Mouse (Mus musculus): Measurements from ENCODE around the gene Pde10a.

GRCm38 (mm10) chr17:8791561-8791960 lies 266.4 kb downstream of the Pde10a start:
- TF ChIP-seq CTCF (IDR thresholded peaks at IDR 0.05; ENCODE audit: extremely low read depth, insufficient read length, insufficient replicate concordance, low read depth, low read length) (no peak), POLR2A (IDR thresholded peaks at IDR 0.05; ENCODE audit: low read depth, low read length) (no peak)

All from small intestine, adult 2 months (tissue).